Mouse (Mus musculus) CH12.LX (cell line): ENCODE data around the gene Zdhhc6.

Experiments
- MAX ChIP-seq: IDR thresholded peaks from 2 replicates; pipeline ENCODE4 v1.6.1; 2011; ENCODE audit warnings: low read length, improper control_type of control experiment
- MAZ ChIP-seq: IDR thresholded peaks from 2 replicates; pipeline ENCODE4 v1.6.1; 2012; ENCODE audit warnings: low read depth, mild to moderate bottlenecking, inconsistent platforms, low read length, improper control_type of control experiment, moderate library complexity
- POLR2A ChIP-seq: IDR thresholded peaks from 2 replicates; pipeline ENCODE4 v1.6.1; 2011; ENCODE audit warnings: low read depth, mild to moderate bottlenecking, improper control_type of control experiment, low read length
- POLR2AphosphoS2 ChIP-seq: IDR thresholded peaks from 2 replicates; pipeline ENCODE4 v1.6.1; 2011; ENCODE audit warnings: low read depth, low read length, improper control_type of control experiment

DNA sequence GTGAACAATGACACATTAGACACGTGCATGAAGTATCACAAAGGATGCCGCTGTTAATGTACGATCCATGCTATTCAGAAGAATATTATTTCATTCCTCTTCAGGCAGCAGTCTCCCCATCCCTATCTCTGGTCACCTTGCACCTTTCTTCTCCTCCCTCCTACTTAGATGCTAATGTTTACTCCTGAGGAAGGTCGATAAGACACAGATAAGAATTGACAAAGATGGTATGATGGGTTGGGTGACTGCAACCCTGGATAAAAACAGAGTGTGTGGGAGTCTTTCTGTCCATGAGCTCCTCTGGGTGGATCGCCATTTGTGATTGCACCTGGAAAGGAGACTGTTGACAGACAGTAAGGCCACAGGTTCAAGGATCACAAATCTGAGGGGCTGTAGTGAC is 57.3 kb downstream of the Zdhhc6 start:
- TF ChIP-seq MAX: no peak
- TF ChIP-seq POLR2A: no peak
- TF ChIP-seq POLR2AphosphoS2: no peak
- TF ChIP-seq MAZ: no peak
